Mouse (Mus musculus): ENCODE measurements around the gene Bricd5. TPM values are rescaled to one million over a fixed set of nuclear protein-coding genes. Genes with fewer than 3 reads are reported as not detected.

The Bricd5 gene
- polyA plus RNA-seq (2014; fragmentation: Illumina TruSeq; extraction: RNeasy Lipid Tissue Mini Kit (QIAGEN cat#74804); ENCODE audit: low read depth, low replicate concordance): not detected

DNA sequence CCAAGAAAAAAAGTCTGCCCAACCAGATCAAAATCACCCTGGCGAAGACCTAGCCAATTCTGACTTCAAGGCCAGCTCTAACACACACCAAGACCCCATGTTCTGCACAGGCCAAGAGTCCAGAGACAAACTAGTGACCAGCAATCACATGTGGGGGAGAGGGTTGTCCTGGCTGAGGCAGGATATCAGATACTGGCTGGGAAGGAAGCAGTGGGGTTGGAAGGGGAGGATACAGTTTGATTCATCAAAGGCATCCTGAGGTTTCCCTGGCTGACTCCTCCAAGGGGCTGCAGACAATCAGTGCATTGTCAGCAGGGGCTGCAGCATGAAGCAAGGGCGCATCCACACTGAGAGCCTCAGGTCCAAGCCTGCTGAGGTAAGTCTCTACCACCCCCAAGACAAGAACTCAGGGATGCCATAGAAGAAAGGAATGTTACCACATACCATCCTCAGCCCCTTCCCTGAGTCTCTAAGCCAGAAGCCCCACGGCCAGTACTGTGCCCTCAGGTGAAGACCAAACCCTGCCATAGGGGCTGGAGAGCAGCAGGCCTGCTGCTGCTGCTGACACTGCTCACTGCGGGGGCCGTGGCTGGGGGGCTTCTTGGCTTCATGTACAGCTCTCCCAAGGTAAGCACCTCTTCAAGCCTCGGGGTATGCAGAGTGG, at the start of gene Bricd5:
Gene Bricd5, plus strand, starts transcription at position 273 of the 664 bp plus-strand sequence.

GRCm38 (mm10) chr17:24426471-24427169, 47.1 kb upstream of the Bricd5 start, which contains the start of gene Eci1:
TSS of gene Eci1 (plus strand) at chr17:24426641.

GRCm38 (mm10) chr17:24442632-24443155, 31.0 kb upstream of the Bricd5 start, which contains the start of gene Dnase1l2:
TSS of gene Dnase1l2 (minus strand) at chr17:24443105.

GRCm38 (mm10) chr17:24469910-24470602, 3.6 kb upstream of the Bricd5 start, which contains the start of the genes E4f1 and Pgp:
TSS of gene E4f1 (minus strand) at chr17:24470313.
TSS of gene Pgp (plus strand) at chr17:24470392.

DNA sequence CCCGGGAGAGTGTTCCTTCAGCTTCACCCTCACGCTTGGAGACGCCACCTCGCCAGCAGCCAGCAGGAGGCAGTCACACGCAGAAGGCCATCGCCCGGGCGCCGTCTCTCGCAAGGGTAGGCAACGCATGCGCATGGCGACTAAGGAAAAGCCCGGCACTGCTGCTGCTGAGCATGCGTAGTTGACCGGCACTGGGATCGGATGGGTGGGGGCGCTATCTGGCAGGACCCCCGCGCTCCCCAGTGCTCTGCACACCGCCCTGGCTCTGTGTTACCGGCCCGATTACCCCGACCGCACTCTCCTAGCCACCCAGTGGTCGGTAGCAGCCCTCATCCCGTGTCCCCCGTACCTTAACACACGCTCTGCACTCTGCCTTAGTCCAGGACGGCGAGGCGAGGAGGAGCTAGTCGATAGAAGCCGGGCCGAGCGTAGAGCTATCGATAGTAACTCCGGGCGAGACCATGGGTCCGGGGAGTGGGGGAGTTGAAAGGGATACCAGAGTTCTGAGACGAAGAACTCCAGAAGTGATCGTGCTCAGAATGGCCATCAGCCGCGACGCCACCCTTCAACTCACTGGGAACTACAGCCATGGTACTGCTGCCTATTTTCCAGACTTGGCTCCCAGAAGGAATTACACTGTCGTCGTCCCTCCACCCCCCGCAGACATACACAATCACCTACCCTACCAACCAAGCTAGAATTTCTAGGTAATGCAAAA, 5.1 kb downstream of the Bricd5 start, which contains the start of gene Mlst8:
Gene Mlst8, minus strand, starts transcription at position 416 of the 718 bp plus-strand sequence.

DNA sequence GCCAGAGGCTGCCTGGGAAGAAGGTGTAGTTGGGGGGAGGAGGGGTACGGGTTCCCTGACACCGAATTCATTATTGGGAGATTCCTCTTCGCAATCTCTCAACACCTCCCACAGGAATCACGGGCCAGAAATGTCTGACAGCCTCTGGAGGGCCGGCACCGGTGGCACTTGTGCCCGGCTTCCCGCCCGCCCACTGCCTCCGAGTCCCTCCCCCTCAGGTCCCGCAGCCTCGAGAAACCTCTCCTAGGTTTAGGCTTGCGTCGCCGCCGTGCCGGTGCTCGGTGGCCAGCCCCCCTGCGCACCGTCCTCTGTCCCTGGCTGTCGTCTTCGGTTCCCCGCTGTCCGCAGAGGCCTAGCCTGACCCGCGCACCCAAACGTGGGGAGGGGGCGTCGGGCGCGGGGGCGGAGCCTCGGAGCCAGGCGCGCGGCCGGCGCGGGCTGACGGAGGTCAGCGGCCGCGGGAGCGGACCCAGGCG, 14.5 kb downstream of the Bricd5 start, which contains the start of gene Caskin1:
Gene Caskin1, plus strand, starts transcription at position 416 of the 476 bp plus-strand sequence.

Other genes starting within 250 kb of the Bricd5 start
- 5.3 TPM for gene Ccnf, start 222.4 kb upstream of the Bricd5 start, polyA plus RNA-seq (2014; fragmentation: Illumina TruSeq; extraction: RNeasy Lipid Tissue Mini Kit (QIAGEN cat#74804); ENCODE audit: low read depth, low replicate concordance)
- 47.2 TPM for gene Abca17, start 122.8 kb upstream of the Bricd5 start, polyA plus RNA-seq (2014; fragmentation: Illumina TruSeq; extraction: RNeasy Lipid Tissue Mini Kit (QIAGEN cat#74804); ENCODE audit: low read depth, low replicate concordance)
- 0.95 TPM for gene Abca3, start 121.9 kb upstream of the Bricd5 start, polyA plus RNA-seq (2014; fragmentation: Illumina TruSeq; extraction: RNeasy Lipid Tissue Mini Kit (QIAGEN cat#74804); ENCODE audit: low read depth, low replicate concordance)
- 56.3 TPM for gene Rnps1, start 59.3 kb upstream of the Bricd5 start, polyA plus RNA-seq (2014; fragmentation: Illumina TruSeq; extraction: RNeasy Lipid Tissue Mini Kit (QIAGEN cat#74804); ENCODE audit: low read depth, low replicate concordance)
- 2.9 TPM for gene Eci1, start 47.2 kb upstream of the Bricd5 start, polyA plus RNA-seq (2014; fragmentation: Illumina TruSeq; extraction: RNeasy Lipid Tissue Mini Kit (QIAGEN cat#74804); ENCODE audit: low read depth, low replicate concordance)
- gene Dnase1l2, start 30.8 kb upstream of the Bricd5 start, polyA plus RNA-seq (2014; fragmentation: Illumina TruSeq; extraction: RNeasy Lipid Tissue Mini Kit (QIAGEN cat#74804); ENCODE audit: low read depth, low replicate concordance): 0.62 TPM
- gene E4f1, start 3.6 kb upstream of the Bricd5 start, polyA plus RNA-seq (2014; fragmentation: Illumina TruSeq; extraction: RNeasy Lipid Tissue Mini Kit (QIAGEN cat#74804); ENCODE audit: low read depth, low replicate concordance): 2.4 TPM
- 71.1 TPM for gene Pgp, start 3.5 kb upstream of the Bricd5 start, polyA plus RNA-seq (2014; fragmentation: Illumina TruSeq; extraction: RNeasy Lipid Tissue Mini Kit (QIAGEN cat#74804); ENCODE audit: low read depth, low replicate concordance)
- 2.2 TPM for gene Mlst8, start 5.2 kb downstream of the Bricd5 start, polyA plus RNA-seq (2014; fragmentation: Illumina TruSeq; extraction: RNeasy Lipid Tissue Mini Kit (QIAGEN cat#74804); ENCODE audit: low read depth, low replicate concordance)
- gene Caskin1, start 14.7 kb downstream of the Bricd5 start, polyA plus RNA-seq (2014; fragmentation: Illumina TruSeq; extraction: RNeasy Lipid Tissue Mini Kit (QIAGEN cat#74804); ENCODE audit: low read depth, low replicate concordance): 0.97 TPM
- gene Traf7, start 54.1 kb downstream of the Bricd5 start, polyA plus RNA-seq (2014; fragmentation: Illumina TruSeq; extraction: RNeasy Lipid Tissue Mini Kit (QIAGEN cat#74804); ENCODE audit: low read depth, low replicate concordance): 5.8 TPM
- gene Rab26, start 60.3 kb downstream of the Bricd5 start, polyA plus RNA-seq (2014; fragmentation: Illumina TruSeq; extraction: RNeasy Lipid Tissue Mini Kit (QIAGEN cat#74804); ENCODE audit: low read depth, low replicate concordance): 0.57 TPM
- 1.9 TPM for gene Pkd1, start 76.0 kb downstream of the Bricd5 start, polyA plus RNA-seq (2014; fragmentation: Illumina TruSeq; extraction: RNeasy Lipid Tissue Mini Kit (QIAGEN cat#74804); ENCODE audit: low read depth, low replicate concordance)
- gene Tsc2, start 158.7 kb downstream of the Bricd5 start, polyA plus RNA-seq (2014; fragmentation: Illumina TruSeq; extraction: RNeasy Lipid Tissue Mini Kit (QIAGEN cat#74804); ENCODE audit: low read depth, low replicate concordance): 5.8 TPM
- 0.10 TPM for gene Nthl1, start 158.8 kb downstream of the Bricd5 start, polyA plus RNA-seq (2014; fragmentation: Illumina TruSeq; extraction: RNeasy Lipid Tissue Mini Kit (QIAGEN cat#74804); ENCODE audit: low read depth, low replicate concordance)
- 0.57 TPM for gene Slc9a3r2, start 176.4 kb downstream of the Bricd5 start, polyA plus RNA-seq (2014; fragmentation: Illumina TruSeq; extraction: RNeasy Lipid Tissue Mini Kit (QIAGEN cat#74804); ENCODE audit: low read depth, low replicate concordance)
- not detected for gene Npw, start 184.6 kb downstream of the Bricd5 start, polyA plus RNA-seq (2014; fragmentation: Illumina TruSeq; extraction: RNeasy Lipid Tissue Mini Kit (QIAGEN cat#74804); ENCODE audit: low read depth, low replicate concordance)
- 1.4 TPM for gene Zfp598, start 195.8 kb downstream of the Bricd5 start, polyA plus RNA-seq (2014; fragmentation: Illumina TruSeq; extraction: RNeasy Lipid Tissue Mini Kit (QIAGEN cat#74804); ENCODE audit: low read depth, low replicate concordance)
- 0.11 TPM for gene Syngr3, start 216.1 kb downstream of the Bricd5 start, polyA plus RNA-seq (2014; fragmentation: Illumina TruSeq; extraction: RNeasy Lipid Tissue Mini Kit (QIAGEN cat#74804); ENCODE audit: low read depth, low replicate concordance)
- 29.2 TPM for gene Gfer, start 222.3 kb downstream of the Bricd5 start, polyA plus RNA-seq (2014; fragmentation: Illumina TruSeq; extraction: RNeasy Lipid Tissue Mini Kit (QIAGEN cat#74804); ENCODE audit: low read depth, low replicate concordance)
- gene Noxo1, start 222.3 kb downstream of the Bricd5 start, polyA plus RNA-seq (2014; fragmentation: Illumina TruSeq; extraction: RNeasy Lipid Tissue Mini Kit (QIAGEN cat#74804); ENCODE audit: low read depth, low replicate concordance): 12.7 TPM
- 0.29 TPM for gene Tbl3, start 233.8 kb downstream of the Bricd5 start, polyA plus RNA-seq (2014; fragmentation: Illumina TruSeq; extraction: RNeasy Lipid Tissue Mini Kit (QIAGEN cat#74804); ENCODE audit: low read depth, low replicate concordance)
- 46.8 TPM for gene Rnf151, start 244.2 kb downstream of the Bricd5 start, polyA plus RNA-seq (2014; fragmentation: Illumina TruSeq; extraction: RNeasy Lipid Tissue Mini Kit (QIAGEN cat#74804); ENCODE audit: low read depth, low replicate concordance)
- gene Rps2, start 244.2 kb downstream of the Bricd5 start, polyA plus RNA-seq (2014; fragmentation: Illumina TruSeq; extraction: RNeasy Lipid Tissue Mini Kit (QIAGEN cat#74804); ENCODE audit: low read depth, low replicate concordance): 129 TPM